Mouse (Mus musculus): Measurements from ENCODE around the gene Zfp324.

DNA sequence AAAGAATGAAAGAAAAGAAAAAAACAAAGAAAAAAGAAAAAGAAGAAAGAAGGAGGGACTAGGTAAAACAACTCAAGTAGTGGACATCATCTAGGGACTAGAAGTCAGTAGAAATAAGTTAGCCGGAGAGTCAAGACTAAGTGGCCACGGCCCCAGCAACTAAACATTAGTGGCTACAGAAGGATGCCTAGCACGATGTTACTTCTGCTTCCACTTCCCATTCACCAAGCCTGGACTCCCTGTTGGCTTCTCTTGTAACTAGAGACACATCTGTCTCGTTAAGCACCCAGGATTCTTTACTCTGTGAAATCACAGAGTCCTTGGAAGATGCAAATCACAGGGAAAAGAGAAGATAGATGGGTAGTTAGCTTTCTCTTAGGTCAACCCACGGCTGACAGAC is 8.1 kb upstream of the Zfp324 start:
- TF ChIP-seq CTCF (IDR thresholded peaks at IDR 0.05; ENCODE audit: control insufficient read depth, insufficient read depth, low read length) (no peak), POLR2A (IDR thresholded peaks at IDR 0.05; ENCODE audit: borderline replicate concordance, control insufficient read depth, low read depth, low read length) (no peak)
